Mouse (Mus musculus) forebrain, embryonic 12.5 days (tissue): ENCODE results near the gene Adprhl1. TPM values are rescaled to one million over a fixed set of nuclear protein-coding genes. Genes with fewer than 3 reads are reported as not detected.

Experiments used
- microRNA counts: library from miRNA; unstranded; fragments of <30 nt; microRNA quantifications from one replicate; lab custom pipeline; 2017
- microRNA-seq: library from miRNA; unstranded; fragments of <30 nt; microRNA quantifications from one replicate; pipeline ENCODE4, GENCODE M21; 2017
- polyA plus RNA-seq: library from polyadenylated mRNA; unstranded; fragments of >200 nt; fragmentation: Nextera tagmentation; extraction: Ambion mirVana; gene quantifications from 2 replicates; pipeline ENCODE4 v1.2.1, GENCODE M21; 2016

The Adprhl1 gene
- polyA plus RNA-seq, 1 experiment from 2014 or later = not detected

MicroRNA genes within 50 kb of the gene (microRNA counts, 519-probe panel; counts per million panel counts)
- 2,657 counts per million, percentile 19 among the panel's probes with 10 or more counts for microRNA mmu-miR-1968 (lab: Ali Mortazavi, UCI)

Small RNA genes lying within 50 kb of the gene (microRNA-seq; reads per million reads assigned to microRNA genes)
- gene Mir1968 = 33.0 reads per million, percentile 40 among the genes with 10 or more reads in this experiment

Other genes with a start within 250 kb of the Adprhl1 start
- gene F7, start 228.1 kb downstream of the Adprhl1 start, polyA plus RNA-seq = 0.10 TPM in 2 replicates
- 0.21 and 0.22 TPM in 2 replicates for gene F10, start 216.9 kb downstream of the Adprhl1 start, polyA plus RNA-seq
- 0.67 and 0.92 TPM in 2 replicates for gene Proz, start 193.2 kb downstream of the Adprhl1 start, polyA plus RNA-seq
- 57.7 and 60.0 TPM in 2 replicates for gene Pcid2, start 148.7 kb downstream of the Adprhl1 start, polyA plus RNA-seq
- 84.0 and 86.8 TPM in 2 replicates for gene Cul4a, start 148.5 kb downstream of the Adprhl1 start, polyA plus RNA-seq
- 207 and 213 TPM in 2 replicates for gene Lamp1, start 95.0 kb downstream of the Adprhl1 start, polyA plus RNA-seq
- 19.3 and 19.9 TPM in 2 replicates for gene Grtp1, start 53.5 kb downstream of the Adprhl1 start, polyA plus RNA-seq
- 32.4 and 33.1 TPM in 2 replicates for gene Dcun1d2, start 34.0 kb upstream of the Adprhl1 start, polyA plus RNA-seq
- gene Tmco3, start 34.0 kb upstream of the Adprhl1 start, polyA plus RNA-seq = 38.8 and 45.8 TPM in 2 replicates
- gene Tfdp1, start 84.6 kb upstream of the Adprhl1 start, polyA plus RNA-seq = 200 and 203 TPM in 2 replicates
- gene Atp4b, start 142.7 kb upstream of the Adprhl1 start, polyA plus RNA-seq = not detected in 2 replicates
- gene Grk1, start 150.9 kb upstream of the Adprhl1 start, polyA plus RNA-seq = 0.03 and 0.04 TPM in 2 replicates
- 0.27 TPM in 1 of 2 replicates, not detected in the other for gene Tmem255b, start 181.0 kb upstream of the Adprhl1 start, polyA plus RNA-seq
- gene Gas6, start 240.3 kb upstream of the Adprhl1 start, polyA plus RNA-seq = 10.0 and 13.9 TPM in 2 replicates